Comparison of ENCODE assay signal across 16 mouse cellular contexts in genomic region chr4:149247772-149248171, GRCm38 (mm10). TPM values are rescaled to one million over a fixed set of nuclear protein-coding genes. Genes with fewer than 3 reads are reported as not detected.
DNase-seq lines count a peak whose midpoint lies in the region; ATAC-seq and TF ChIP-seq lines count a peak whose summit lies in the region.
"Had no signal": no experiment of that assay in that cellular context is flagged by ENCODE, and none has a peak within 500 bp of the region (broad histone marks: within the 10 kb centered on the region; RNA-seq: fewer than 3 reads in every experiment).

No protein-coding gene starts in this region.

- no peaks in the 10 kb centered on the region for H3K9me3 ChIP-seq in hindbrain, embryonic 11.5 days (ENCODE audit: control insufficient read depth, low read length)
- H3K9me3 ChIP-seq in midbrain, embryonic 13.5 days: no peaks in the 10 kb centered on the region
- no peaks in the 10 kb centered on the region for H3K9me3 ChIP-seq in kidney, embryonic 14.5 days (ENCODE audit: control insufficient read depth, low read length)
- H3K9me3 ChIP-seq: embryonic facial prominence, embryonic 13.5 days; limb, embryonic 13.5 days had no signal

- DNase-seq in left cerebral cortex, adult 2 months (ENCODE audit: extremely low spot score in 1 of 2, low spot score in 2 of 2): no peak
- no peak for DNase-seq in left cerebral cortex, adult 18-20 months (ENCODE audit: low spot score in 2 of 2)
- DNase-seq in hindbrain, embryonic 11.5 days (ENCODE audit: low spot score): peak; percentile 36
- DNase-seq in gastrocnemius, postnatal 14 days: no peak
- no peak for DNase-seq in cerebellum, adult 9-10 months
- DNase-seq: adrenal gland, postnatal 10 days; heart, postnatal 10 days; kidney, postnatal 4 days; lung, adult 18-20 months; thymus, postnatal 14 days had no signal

- 0 out of 2 replicates have a peak overlapping the region, but pooled peaks have one; percentile 31 for H3K9ac ChIP-seq in hindbrain, embryonic 11.5 days (ENCODE audit: low read depth, low read length)
- H3K9ac ChIP-seq in midbrain, embryonic 13.5 days (replicated peaks): no peak overlapping the region; the same call in 1 of the 2 replicates
- H3K9ac ChIP-seq in kidney, embryonic 14.5 days (ENCODE audit: low read depth, low read length): no peak overlapping the region; the same call in 1 of the 2 replicates
- H3K9ac ChIP-seq: embryonic facial prominence, embryonic 13.5 days; limb, embryonic 13.5 days had no signal

- peak; percentile 59 for ATAC-seq in hindbrain, embryonic 11.5 days (ENCODE audit: low FRiP score)
- peak; percentile 69 for ATAC-seq in midbrain, embryonic 13.5 days
- ATAC-seq in kidney, embryonic 14.5 days (ENCODE audit: low FRiP score, low TSS enrichment): no peak
- ATAC-seq in CD4-positive, CD25-positive, alpha-beta regulatory T cell, adult 4 months: no peak
- ATAC-seq: intestine, postnatal 0 days had no signal

- no peaks in the 10 kb centered on the region for H3K27me3 ChIP-seq in hindbrain, embryonic 11.5 days (ENCODE audit: control insufficient read depth, insufficient read depth, low read length)
- no peaks in the 10 kb centered on the region for H3K27me3 ChIP-seq in midbrain, embryonic 13.5 days
- H3K27me3 ChIP-seq in kidney, embryonic 14.5 days (ENCODE audit: control insufficient read depth, insufficient read depth, low read length): no peaks in the 10 kb centered on the region
- H3K27me3 ChIP-seq: embryonic facial prominence, embryonic 13.5 days; limb, embryonic 13.5 days had no signal

- no peak overlapping the region for H3K4me3 ChIP-seq in left cerebral cortex, adult 2 months
- no peak overlapping the region for H3K4me3 ChIP-seq in hindbrain, embryonic 11.5 days (ENCODE audit: low read depth, low read length)
- H3K4me3 ChIP-seq in midbrain, embryonic 13.5 days (replicated peaks): no peak overlapping the region
- no peak overlapping the region for H3K4me3 ChIP-seq in kidney, embryonic 14.5 days (ENCODE audit: low read length)
- H3K4me3 ChIP-seq: embryonic facial prominence, embryonic 13.5 days; limb, embryonic 13.5 days had no signal

- H3K36me3 ChIP-seq in hindbrain, embryonic 11.5 days (ENCODE audit: control insufficient read depth, insufficient read depth, low read length): peaks cover 13% of the 10 kb centered on the region
- peaks cover 70% of the 10 kb centered on the region for H3K36me3 ChIP-seq in midbrain, embryonic 13.5 days
- H3K36me3 ChIP-seq in kidney, embryonic 14.5 days (ENCODE audit: control insufficient read depth, insufficient read depth, low read length): peaks cover 44% of the 10 kb centered on the region; the same call in 1 of the 2 replicates

- no peak overlapping the region for H3K4me2 ChIP-seq in hindbrain, embryonic 11.5 days (replicated peaks; ENCODE audit: low read depth, low read length)
- H3K4me2 ChIP-seq in midbrain, embryonic 13.5 days (replicated peaks): no peak overlapping the region
- no peak overlapping the region for H3K4me2 ChIP-seq in kidney, embryonic 14.5 days (replicated peaks; ENCODE audit: low read depth, low read length)
- H3K4me2 ChIP-seq: embryonic facial prominence, embryonic 13.5 days; limb, embryonic 13.5 days had no signal

- WGBS in hindbrain, embryonic 11.5 days: 38% methylated on average over 5 of the region's 5 CpGs
- 43% methylated on average over 5 of the region's 5 CpGs for WGBS in midbrain, embryonic 13.5 days
- 77% methylated on average over 5 of the region's 5 CpGs for WGBS in kidney, embryonic 14.5 days

- no peak for TF ChIP-seq CTCF in left cerebral cortex, adult 2 months (IDR thresholded peaks at IDR 0.05)

- H3K27ac ChIP-seq in left cerebral cortex, adult 2 months: peak overlapping the region; percentile 65
- H3K27ac ChIP-seq in hindbrain, embryonic 11.5 days (ENCODE audit: low read depth, low read length): peak overlapping the region; percentile 91
- peak overlapping the region; percentile 90 for H3K27ac ChIP-seq in midbrain, embryonic 13.5 days
- no peak overlapping the region for H3K27ac ChIP-seq in kidney, embryonic 14.5 days (ENCODE audit: low read depth, low read length)
- H3K27ac ChIP-seq: embryonic facial prominence, embryonic 13.5 days; limb, embryonic 13.5 days had no signal

- peaks cover 3% of the 10 kb centered on the region; the same call in 1 of the 2 replicates for H3K4me1 ChIP-seq in hindbrain, embryonic 11.5 days (replicated peaks; ENCODE audit: control insufficient read depth, insufficient read depth, low read length)
- H3K4me1 ChIP-seq in midbrain, embryonic 13.5 days (replicated peaks): peaks cover 16% of the 10 kb centered on the region
- no peaks in the 10 kb centered on the region for H3K4me1 ChIP-seq in kidney, embryonic 14.5 days (ENCODE audit: control insufficient read depth, insufficient read depth, low read length)
- H3K4me1 ChIP-seq: embryonic facial prominence, embryonic 13.5 days; limb, embryonic 13.5 days had no signal

- intact Hi-C loops in left cerebral cortex, adult 2 months (cut with DNase I): no loop called here
- intact Hi-C loops in gastrocnemius, postnatal 14 days (cut with DNase I; ENCODE audit: low total_unique reads): no loop called here

RNA-seq across cellular contexts. Expression of gene Kif1b, which starts 59.7 kb away (rescaled TPM):
- 100 to 1,000 TPM; 444 to 487 TPM for total RNA-seq in left cerebral cortex, adult 2 months (2021)
- 100 to 1,000 TPM; 429 to 451 TPM for total RNA-seq in left cerebral cortex, adult 18-20 months (2021)
- 113 and 173 TPM in 2 replicates for polyA plus RNA-seq in hindbrain, embryonic 11.5 days (2014; fragmentation: Nextera tagmentation; extraction: Ambion mirVana)
- 160 and 164 TPM in 2 replicates for polyA plus RNA-seq in midbrain, embryonic 13.5 days (2015; fragmentation: Nextera tagmentation; extraction: Ambion mirVana)
- total RNA-seq in gastrocnemius, postnatal 14 days (2021): 100 to 1,000 TPM; 221 to 265 TPM
- 25.6 and 35.7 TPM in 2 replicates for polyA plus RNA-seq in kidney, embryonic 14.5 days (2014; fragmentation: Nextera tagmentation; extraction: Ambion mirVana)
- 10 to 100 TPM; 11.9 to 15.0 TPM for polyA plus RNA-seq in CD4-positive, CD25-positive, alpha-beta regulatory T cell, adult 4 months (2017; shearing (Covaris generic))

Comparison
In these comparisons a context has a peak if more than half of its experiments do, and no peak if none do; other contexts are left out.
1. ATAC-seq: peak in hindbrain, embryonic 11.5 days (single experiment) and midbrain, embryonic 13.5 days (single experiment); none in kidney, embryonic 14.5 days (single experiment) and CD4-positive, CD25-positive, alpha-beta regulatory T cell, adult 4 months (single experiment).